Mouse (Mus musculus): ENCODE results near the gene Wdr41.

Gene Wdr41

GRCm38 (mm10) chr13:95040140-95040738 lies 64.1 kb downstream of the Wdr41 start:
- Histone ChIP-seq H3K27me3 (ENCODE audit: insufficient read depth, low read length) (0 out of 2 replicates have a peak, but pooled peaks cover 5% of the 10 kb centered on the region), H3K4me1 (replicated peaks; ENCODE audit: low read depth, low read length) (peaks cover 26% of the 10 kb centered on the region), H3K36me3 (ENCODE audit: insufficient read depth, low read length) (no peaks in the 10 kb centered on the region), H3K4me3 (replicated peaks; ENCODE audit: low read length) (no peak overlapping the region), H3K9me3 (ENCODE audit: low read length) (peaks cover 6% of the 10 kb centered on the region)
- TF ChIP-seq NANOG (IDR thresholded peaks at IDR 0.05; ENCODE audit: borderline replicate concordance, low read length): no peak
- TF ChIP-seq POU5F1 (IDR thresholded peaks at IDR 0.05; ENCODE audit: borderline replicate concordance, low read length): no peak
- TF ChIP-seq CTCF (conservative IDR thresholded peaks at IDR 0.05; ENCODE audit: low read length): no peak

DNA sequence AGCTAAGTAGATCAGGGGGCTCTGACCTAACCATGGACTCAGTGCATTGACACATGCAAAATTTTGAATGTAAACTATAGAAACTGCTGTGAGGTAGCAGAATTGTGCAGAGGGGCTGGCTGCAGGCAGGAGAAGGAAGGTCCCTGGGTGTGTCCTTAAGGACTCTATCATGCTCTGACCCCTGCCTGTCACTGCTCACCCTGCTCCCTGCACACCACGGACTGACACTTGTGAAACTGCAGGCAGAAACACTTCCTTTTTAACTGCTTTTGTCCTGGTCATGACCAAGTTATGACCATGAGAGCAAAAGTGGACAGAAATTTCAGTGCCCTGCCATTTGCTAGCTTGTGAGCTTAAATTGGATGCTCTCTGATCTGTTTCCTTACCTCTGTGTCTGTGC lies 68.0 kb downstream of the Wdr41 start:
- Histone ChIP-seq H3K4me1 (replicated peaks; ENCODE audit: low read depth, low read length) (peaks cover 26% of the 10 kb centered on the region), H3K36me3 (ENCODE audit: insufficient read depth, low read length) (no peaks in the 10 kb centered on the region), H3K27me3 (ENCODE audit: insufficient read depth, low read length) (0 out of 2 replicates have a peak, but pooled peaks cover 5% of the 10 kb centered on the region), H3K4me3 (replicated peaks; ENCODE audit: low read length) (no peak overlapping the region), H3K9me3 (ENCODE audit: low read length) (no peaks in the 10 kb centered on the region)
- TF ChIP-seq NANOG (IDR thresholded peaks at IDR 0.05; ENCODE audit: borderline replicate concordance, low read length): no peak
- no peak for TF ChIP-seq CTCF (conservative IDR thresholded peaks at IDR 0.05; ENCODE audit: low read length)
- TF ChIP-seq POU5F1 (IDR thresholded peaks at IDR 0.05; ENCODE audit: borderline replicate concordance, low read length): no peak

DNA sequence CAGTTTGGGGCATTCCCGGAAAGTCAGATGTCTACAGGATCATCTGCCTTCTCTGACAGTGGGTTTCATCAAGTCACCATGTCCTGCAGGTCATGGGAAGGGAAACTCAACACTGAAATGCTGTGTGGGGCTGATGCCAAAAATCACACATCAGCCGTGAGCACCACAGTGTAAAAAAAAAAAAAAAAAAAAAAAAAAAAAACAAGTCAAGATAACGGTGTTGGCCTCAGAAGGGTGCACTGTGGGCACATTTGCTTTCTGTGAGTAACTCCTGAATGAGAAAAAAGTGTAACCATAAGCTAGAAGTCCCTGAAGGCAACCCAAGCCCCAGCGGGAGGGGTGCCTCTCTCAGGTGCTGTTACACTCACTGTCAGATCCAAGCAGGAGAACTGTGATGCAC lies 74.3 kb downstream of the Wdr41 start:
- H3K4me1 ChIP-seq (replicated peaks; ENCODE audit: low read depth, low read length): no peaks in the 10 kb centered on the region
- no peaks in the 10 kb centered on the region for H3K9me3 ChIP-seq (ENCODE audit: low read length)
- H3K27me3 ChIP-seq (ENCODE audit: insufficient read depth, low read length): no peaks in the 10 kb centered on the region
- H3K36me3 ChIP-seq (ENCODE audit: insufficient read depth, low read length): no peaks in the 10 kb centered on the region
- H3K4me3 ChIP-seq (replicated peaks; ENCODE audit: low read length): no peak overlapping the region
- TF ChIP-seq NANOG (IDR thresholded peaks at IDR 0.05; ENCODE audit: borderline replicate concordance, low read length): no peak
- no peak for TF ChIP-seq CTCF (conservative IDR thresholded peaks at IDR 0.05; ENCODE audit: low read length)
- TF ChIP-seq POU5F1 (IDR thresholded peaks at IDR 0.05; ENCODE audit: borderline replicate concordance, low read length): no peak

- Histone ChIP-seq H3K27me3 (ENCODE audit: insufficient read depth, low read length) (no peaks in the 10 kb centered on the region), H3K4me1 (replicated peaks; ENCODE audit: low read depth, low read length) (no peaks in the 10 kb centered on the region), H3K4me3 (replicated peaks; ENCODE audit: low read length) (no peak overlapping the region), H3K36me3 (ENCODE audit: insufficient read depth, low read length) (no peaks in the 10 kb centered on the region), H3K9me3 (ENCODE audit: low read length) (no peaks in the 10 kb centered on the region)
- TF ChIP-seq NANOG (IDR thresholded peaks at IDR 0.05; ENCODE audit: borderline replicate concordance, low read length) (no peak), POU5F1 (IDR thresholded peaks at IDR 0.05; ENCODE audit: borderline replicate concordance, low read length) (no peak), CTCF (conservative IDR thresholded peaks at IDR 0.05; ENCODE audit: low read length) (no peak)
Observed at GRCm38 (mm10) chr13:95052421-95052820, 76.3 kb downstream of the Wdr41 start.

DNA sequence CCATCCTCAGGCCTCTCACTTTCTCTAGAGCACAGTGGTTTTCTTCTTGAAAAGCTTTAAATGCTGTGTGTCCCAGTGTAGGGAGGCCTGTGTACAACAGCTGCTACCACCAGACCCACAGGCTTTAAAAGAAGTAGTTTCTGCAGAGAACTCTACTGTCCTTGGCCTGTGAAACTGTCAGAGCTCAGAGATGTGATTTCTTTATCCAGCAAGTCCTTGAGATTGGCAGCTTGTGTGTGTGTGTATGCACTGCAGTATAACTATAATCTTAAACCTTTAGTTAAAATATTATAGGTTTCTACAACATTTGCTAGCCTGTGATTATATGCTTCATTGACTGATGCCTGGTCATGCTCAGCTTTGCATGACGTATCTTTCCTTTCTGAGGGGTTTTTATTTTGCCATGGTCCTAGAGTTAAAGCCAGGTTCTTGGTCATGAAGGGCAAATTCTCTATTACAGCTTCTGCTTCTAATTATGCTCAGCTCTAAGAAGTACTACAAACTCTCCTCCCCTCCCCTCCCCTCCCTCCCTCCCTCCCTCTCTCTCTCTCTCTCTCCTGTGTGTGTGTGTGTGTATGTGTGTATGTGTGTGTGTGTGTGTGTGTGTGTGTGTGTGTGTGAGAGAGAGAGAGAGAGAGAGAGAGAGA lies 79.7 kb downstream of the Wdr41 start:
- TF ChIP-seq POU5F1 (IDR thresholded peaks at IDR 0.05; ENCODE audit: borderline replicate concordance, low read length): no peak
- TF ChIP-seq NANOG (IDR thresholded peaks at IDR 0.05; ENCODE audit: borderline replicate concordance, low read length): no peak
- TF ChIP-seq CTCF (conservative IDR thresholded peaks at IDR 0.05; ENCODE audit: low read length): no peak
- no peak overlapping the region for H3K4me3 ChIP-seq (replicated peaks; ENCODE audit: low read length)
- no peaks in the 10 kb centered on the region for H3K9me3 ChIP-seq (ENCODE audit: low read length)
- no peaks in the 10 kb centered on the region for H3K27me3 ChIP-seq (ENCODE audit: insufficient read depth, low read length)
- H3K36me3 ChIP-seq (ENCODE audit: insufficient read depth, low read length): no peaks in the 10 kb centered on the region
- H3K4me1 ChIP-seq (replicated peaks; ENCODE audit: low read depth, low read length): no peaks in the 10 kb centered on the region

DNA sequence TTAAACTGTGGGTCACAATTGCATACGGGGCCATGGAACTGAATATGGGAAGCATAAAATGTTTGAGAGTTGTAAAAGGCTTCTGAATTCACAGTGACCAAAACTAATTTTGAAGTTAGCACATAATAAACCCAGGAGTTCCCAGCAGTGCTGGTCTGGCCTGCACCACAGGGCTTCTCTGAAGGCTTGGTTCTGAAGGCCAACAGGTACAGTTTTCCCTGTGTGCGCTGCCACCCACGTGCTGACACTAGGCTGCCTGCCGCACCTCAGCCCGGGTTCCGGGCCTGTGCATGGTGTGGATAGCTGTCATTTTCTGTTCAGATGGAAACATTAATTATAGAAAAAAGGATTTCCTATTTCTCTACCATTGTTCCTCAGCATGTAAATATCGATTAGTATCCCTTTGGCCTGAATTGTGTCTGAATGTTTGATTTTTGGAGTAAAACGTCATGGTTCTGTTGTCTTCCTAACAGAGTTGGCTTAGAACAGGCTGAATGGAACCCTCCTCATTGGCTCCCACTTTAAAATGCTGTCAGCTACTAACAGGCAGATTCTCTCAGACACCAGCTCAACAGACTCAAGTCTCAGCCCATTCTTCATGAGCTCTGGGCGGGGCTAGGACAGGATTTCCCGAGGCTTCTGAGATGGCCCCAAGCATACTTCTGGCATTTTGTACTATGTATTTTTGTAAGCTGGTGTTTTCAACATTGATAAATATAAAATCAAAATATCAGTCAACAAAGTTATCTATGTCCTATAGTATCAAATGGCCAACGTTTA lies 80.5 kb downstream of the Wdr41 start:
- Histone ChIP-seq H3K36me3 (ENCODE audit: insufficient read depth, low read length) (no peaks in the 10 kb centered on the region), H3K4me1 (replicated peaks; ENCODE audit: low read depth, low read length) (no peaks in the 10 kb centered on the region), H3K4me3 (replicated peaks; ENCODE audit: low read length) (no peak overlapping the region), H3K27me3 (ENCODE audit: insufficient read depth, low read length) (no peaks in the 10 kb centered on the region), H3K9me3 (ENCODE audit: low read length) (no peaks in the 10 kb centered on the region)
- TF ChIP-seq NANOG (IDR thresholded peaks at IDR 0.05; ENCODE audit: borderline replicate concordance, low read length): no peak
- no peak for TF ChIP-seq CTCF (conservative IDR thresholded peaks at IDR 0.05; ENCODE audit: low read length)
- no peak for TF ChIP-seq POU5F1 (IDR thresholded peaks at IDR 0.05; ENCODE audit: borderline replicate concordance, low read length)

DNA sequence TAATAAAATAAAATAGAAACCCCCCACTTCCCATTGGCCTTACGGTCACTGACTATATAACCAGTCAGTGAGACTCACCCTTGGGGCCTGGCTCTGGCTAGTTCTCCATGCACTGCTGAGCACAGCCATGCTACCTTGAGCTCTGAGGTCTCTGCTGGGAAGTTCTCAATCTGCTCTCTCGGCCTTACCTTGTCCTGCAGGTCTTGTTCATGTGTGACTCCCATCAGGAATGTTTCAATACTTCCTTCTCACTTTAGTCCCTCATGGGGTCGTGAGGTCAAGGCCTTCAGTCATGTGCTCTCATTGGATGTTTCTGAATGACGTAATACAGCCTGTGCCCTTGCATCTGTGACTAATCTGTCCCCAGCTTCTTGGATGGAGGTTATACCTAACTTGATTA lies 82.7 kb downstream of the Wdr41 start:
- H3K9me3 ChIP-seq (ENCODE audit: low read length): no peaks in the 10 kb centered on the region
- H3K4me3 ChIP-seq (replicated peaks; ENCODE audit: low read length): no peak overlapping the region
- no peak for TF ChIP-seq NANOG (IDR thresholded peaks at IDR 0.05; ENCODE audit: borderline replicate concordance, low read length)
- no peak for TF ChIP-seq POU5F1 (IDR thresholded peaks at IDR 0.05; ENCODE audit: borderline replicate concordance, low read length)
- TF ChIP-seq CTCF (conservative IDR thresholded peaks at IDR 0.05; ENCODE audit: low read length): no peak
- no peaks in the 10 kb centered on the region for H3K27me3 ChIP-seq (ENCODE audit: insufficient read depth, low read length)
- H3K36me3 ChIP-seq (ENCODE audit: insufficient read depth, low read length): no peaks in the 10 kb centered on the region
- H3K4me1 ChIP-seq (replicated peaks; ENCODE audit: low read depth, low read length): no peaks in the 10 kb centered on the region

DNA sequence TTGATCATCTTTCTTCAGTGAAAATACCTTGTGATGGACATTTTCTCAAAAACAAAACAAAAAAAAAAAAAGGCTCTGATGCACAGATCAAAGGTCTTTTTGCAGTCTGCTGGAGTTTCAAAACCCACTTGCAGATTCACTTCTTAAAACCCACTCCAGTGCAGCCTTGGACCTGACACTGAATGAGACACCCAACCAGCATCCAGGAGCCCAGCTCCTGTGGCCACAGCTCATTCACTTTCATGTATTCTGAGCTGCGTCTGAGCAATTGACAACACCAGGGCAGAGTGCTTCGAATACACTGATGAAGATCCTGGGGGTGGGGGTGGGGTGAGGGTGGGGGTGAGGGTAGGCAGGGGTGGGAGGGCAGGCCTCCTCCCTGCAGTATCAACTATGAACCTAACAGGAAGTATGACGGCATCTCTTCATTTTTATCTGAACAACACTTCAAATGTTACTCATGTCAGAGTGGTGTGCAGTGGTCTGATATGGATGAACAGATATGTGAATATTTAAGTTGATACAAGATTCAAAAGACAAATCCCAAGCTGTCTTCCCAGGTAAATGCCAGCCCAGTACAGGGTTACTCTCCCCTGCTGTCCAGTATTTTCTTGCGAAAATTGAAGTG lies 87.4 kb downstream of the Wdr41 start:
- no peak for TF ChIP-seq NANOG (IDR thresholded peaks at IDR 0.05; ENCODE audit: borderline replicate concordance, low read length)
- TF ChIP-seq CTCF (conservative IDR thresholded peaks at IDR 0.05; ENCODE audit: low read length): no peak
- TF ChIP-seq POU5F1 (IDR thresholded peaks at IDR 0.05; ENCODE audit: borderline replicate concordance, low read length): no peak
- no peaks in the 10 kb centered on the region for H3K27me3 ChIP-seq (ENCODE audit: insufficient read depth, low read length)
- H3K9me3 ChIP-seq (ENCODE audit: low read length): no peaks in the 10 kb centered on the region
- no peak overlapping the region for H3K4me3 ChIP-seq (replicated peaks; ENCODE audit: low read length)
- peaks cover 3% of the 10 kb centered on the region for H3K4me1 ChIP-seq (replicated peaks; ENCODE audit: low read depth, low read length)
- H3K36me3 ChIP-seq (ENCODE audit: insufficient read depth, low read length): no peaks in the 10 kb centered on the region

All from E14TG2a.4 (cell line).